Mouse (Mus musculus): Measurements from ENCODE around the gene Rarres1. TPM values are rescaled to one million over a fixed set of nuclear protein-coding genes. Genes with fewer than 3 reads are reported as not detected.

Gene Rarres1
- polyA plus RNA-seq, 1 experiment from 2014 or later: 0.77 TPM

- Histone ChIP-seq H3K4me2 (ENCODE audit: low read length) (no peak overlapping the region), H3K27ac (ENCODE audit: low read depth, low read length) (no peak overlapping the region), H3K27me3 (replicated peaks; ENCODE audit: control insufficient read depth, insufficient read depth, low read length) (no peaks in the 10 kb centered on the region; the same call in 1 of the 2 replicates), H3K9ac (ENCODE audit: low read length) (no peak overlapping the region), H3K4me3 (ENCODE audit: low read depth, low read length) (no peak overlapping the region), H3K36me3 (ENCODE audit: control insufficient read depth, insufficient read depth, low read length) (peaks cover 47% of the 10 kb centered on the region), H3K9me3 (replicated peaks; ENCODE audit: control insufficient read depth, low read length) (no peaks in the 10 kb centered on the region), H3K4me1 (ENCODE audit: control insufficient read depth, insufficient read depth, low read length) (peaks cover 12% of the 10 kb centered on the region)
- WGBS: 64% methylated on average over 3 of the region's 3 CpGs
- DNase-seq (ENCODE audit: low spot score): peak; percentile 31
- ATAC-seq: no peak
Observed at GRCm38 (mm10) chr3:67459881-67460280, 55.4 kb downstream of the Rarres1 start.

DNA sequence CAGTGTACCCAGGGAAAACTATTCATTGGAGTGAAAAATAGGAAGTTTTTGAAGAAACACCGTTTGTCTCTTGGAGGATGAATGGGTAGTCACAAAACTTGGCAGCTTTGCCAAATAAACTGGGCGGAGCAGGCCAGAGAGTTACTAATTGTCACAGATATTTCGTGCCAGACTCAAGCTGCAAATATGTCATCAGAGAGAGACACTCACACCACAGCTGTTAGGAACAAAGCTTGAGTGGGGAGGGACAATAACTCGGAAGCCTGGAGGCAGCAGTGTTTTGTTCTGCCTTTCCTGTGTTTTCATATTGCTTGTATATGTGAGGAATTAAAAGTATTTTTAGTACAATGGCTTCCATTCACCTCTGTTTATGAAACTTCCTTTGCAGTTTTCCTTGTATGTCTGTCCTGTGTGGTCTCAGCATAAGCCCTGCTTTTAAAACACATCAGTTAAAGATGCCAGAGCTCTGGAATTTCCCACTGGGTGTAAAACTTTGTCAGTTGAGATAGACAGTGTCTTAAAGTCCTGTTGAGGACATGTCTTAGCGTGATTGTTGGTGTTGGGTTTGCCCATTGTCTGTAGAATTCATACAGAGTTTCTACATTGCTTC is 64.6 kb downstream of the Rarres1 start:
- DNase-seq (ENCODE audit: low spot score): peak; percentile 4
- 86% methylated on average over 5 of the region's 5 CpGs for WGBS
- Histone ChIP-seq H3K4me2 (ENCODE audit: low read length) (no peak overlapping the region), H3K4me3 (ENCODE audit: low read depth, low read length) (no peak overlapping the region), H3K4me1 (ENCODE audit: control insufficient read depth, insufficient read depth, low read length) (no peaks in the 10 kb centered on the region), H3K9me3 (replicated peaks; ENCODE audit: control insufficient read depth, low read length) (no peaks in the 10 kb centered on the region), H3K9ac (ENCODE audit: low read length) (no peak overlapping the region), H3K27ac (ENCODE audit: low read depth, low read length) (no peak overlapping the region), H3K27me3 (replicated peaks; ENCODE audit: control insufficient read depth, insufficient read depth, low read length) (no peaks in the 10 kb centered on the region), H3K36me3 (ENCODE audit: control insufficient read depth, insufficient read depth, low read length) (peaks cover 76% of the 10 kb centered on the region)
- ATAC-seq: no peak

DNA sequence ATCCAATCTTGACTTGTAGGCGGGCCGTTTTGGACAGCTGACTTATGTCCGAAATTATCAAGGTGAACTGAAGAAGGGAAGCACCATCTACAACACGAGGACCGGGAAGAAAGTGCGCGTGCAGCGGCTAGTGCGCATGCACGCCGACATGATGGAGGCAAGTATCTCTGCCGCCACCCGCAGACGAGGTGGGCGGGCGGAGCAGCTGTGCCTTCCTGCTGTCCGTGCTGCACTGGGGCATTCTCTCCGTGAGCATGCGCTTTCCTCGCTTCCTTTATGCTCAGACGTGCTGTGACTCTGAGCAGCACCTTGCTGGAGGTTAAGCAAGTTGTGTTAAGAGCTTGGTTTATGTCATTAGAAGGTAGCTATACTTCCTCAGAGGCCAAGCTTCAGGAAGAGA is 65.7 kb downstream of the Rarres1 start:
- H3K4me1 ChIP-seq (ENCODE audit: control insufficient read depth, insufficient read depth, low read length): no peaks in the 10 kb centered on the region
- no peaks in the 10 kb centered on the region for H3K27me3 ChIP-seq (replicated peaks; ENCODE audit: control insufficient read depth, insufficient read depth, low read length)
- peaks cover 71% of the 10 kb centered on the region for H3K36me3 ChIP-seq (ENCODE audit: control insufficient read depth, insufficient read depth, low read length)
- H3K4me2 ChIP-seq (ENCODE audit: low read length): no peak overlapping the region
- H3K27ac ChIP-seq (ENCODE audit: low read depth, low read length): no peak overlapping the region
- H3K9ac ChIP-seq (ENCODE audit: low read length): no peak overlapping the region
- H3K9me3 ChIP-seq (replicated peaks; ENCODE audit: control insufficient read depth, low read length): no peaks in the 10 kb centered on the region
- DNase-seq (ENCODE audit: low spot score) (no peak), ATAC-seq (no peak)
- WGBS: 95% methylated on average over 21 of the region's 21 CpGs
- no peak overlapping the region for H3K4me3 ChIP-seq (ENCODE audit: low read depth, low read length)

GRCm38 (mm10) chr3:67447143-67447542 is 68.2 kb downstream of the Rarres1 start:
- Histone ChIP-seq H3K9me3 (replicated peaks; ENCODE audit: control insufficient read depth, low read length) (no peaks in the 10 kb centered on the region), H3K27ac (ENCODE audit: low read depth, low read length) (no peak overlapping the region), H3K4me2 (ENCODE audit: low read length) (no peak overlapping the region), H3K4me3 (ENCODE audit: low read depth, low read length) (no peak overlapping the region), H3K4me1 (ENCODE audit: control insufficient read depth, insufficient read depth, low read length) (no peaks in the 10 kb centered on the region), H3K27me3 (replicated peaks; ENCODE audit: control insufficient read depth, insufficient read depth, low read length) (no peaks in the 10 kb centered on the region), H3K36me3 (ENCODE audit: control insufficient read depth, insufficient read depth, low read length) (peaks cover 73% of the 10 kb centered on the region), H3K9ac (ENCODE audit: low read length) (no peak overlapping the region)
- ATAC-seq (no peak), DNase-seq (ENCODE audit: low spot score) (no peak)
- WGBS: 93% methylated on average over 2 of the region's 2 CpGs

GRCm38 (mm10) chr3:67434011-67434410 is 81.3 kb downstream of the Rarres1 start:
- Histone ChIP-seq H3K9ac (ENCODE audit: low read length) (no peak overlapping the region), H3K27ac (ENCODE audit: low read depth, low read length) (no peak overlapping the region), H3K27me3 (replicated peaks; ENCODE audit: control insufficient read depth, insufficient read depth, low read length) (no peaks in the 10 kb centered on the region), H3K4me3 (ENCODE audit: low read depth, low read length) (no peak overlapping the region), H3K4me1 (ENCODE audit: control insufficient read depth, insufficient read depth, low read length) (peaks cover 9% of the 10 kb centered on the region; the same call in 1 of the 2 replicates), H3K9me3 (replicated peaks; ENCODE audit: control insufficient read depth, low read length) (no peaks in the 10 kb centered on the region), H3K4me2 (ENCODE audit: low read length) (no peak overlapping the region), H3K36me3 (ENCODE audit: control insufficient read depth, insufficient read depth, low read length) (peaks cover 61% of the 10 kb centered on the region)
- WGBS: 97% methylated on average over 6 of the region's 6 CpGs
- DNase-seq (ENCODE audit: low spot score) (no peak), ATAC-seq (no peak)

GRCm38 (mm10) chr3:67429999-67430380 is 85.3 kb downstream of the Rarres1 start, which contains the start of gene Gfm1:
Gfm1 (plus strand) TSS chr3:67430096.
- Histone ChIP-seq H3K27ac (ENCODE audit: low read depth, low read length) (no peak within 1 kb of the TSS), H3K4me3 (ENCODE audit: low read depth, low read length) (peak within 1 kb of the TSS; percentile 98), H3K9me3 (replicated peaks; ENCODE audit: control insufficient read depth, low read length) (peaks cover 8% of the 10 kb centered on the region; the same call in 1 of the 2 replicates), H3K4me1 (ENCODE audit: control insufficient read depth, insufficient read depth, low read length) (peaks cover 9% of the 10 kb centered on the region; the same call in 1 of the 2 replicates), H3K36me3 (ENCODE audit: control insufficient read depth, insufficient read depth, low read length) (peaks cover 24% of the 10 kb centered on the region), H3K9ac (ENCODE audit: low read length) (peak within 1 kb of the TSS; percentile 82), H3K4me2 (ENCODE audit: low read length) (peak within 1 kb of the TSS; percentile 89), H3K27me3 (replicated peaks; ENCODE audit: control insufficient read depth, insufficient read depth, low read length) (no peaks in the 10 kb centered on the region)
- ATAC-seq: peak; percentile 96
- under 1% methylated on average over 24 of the region's 24 CpGs for WGBS
- DNase-seq (ENCODE audit: low spot score): peak; percentile 92

- Histone ChIP-seq H3K27ac (ENCODE audit: low read depth, low read length) (no peak overlapping the region), H3K9ac (ENCODE audit: low read length) (peak overlapping the region; percentile 49; the same call in 1 of the 2 replicates), H3K27me3 (replicated peaks; ENCODE audit: control insufficient read depth, insufficient read depth, low read length) (no peaks in the 10 kb centered on the region), H3K4me3 (ENCODE audit: low read depth, low read length) (peak overlapping the region; percentile 98), H3K4me1 (ENCODE audit: control insufficient read depth, insufficient read depth, low read length) (peaks cover 9% of the 10 kb centered on the region; the same call in 1 of the 2 replicates), H3K4me2 (ENCODE audit: low read length) (peak overlapping the region; percentile 89), H3K9me3 (replicated peaks; ENCODE audit: control insufficient read depth, low read length) (peaks cover 8% of the 10 kb centered on the region; the same call in 1 of the 2 replicates), H3K36me3 (ENCODE audit: control insufficient read depth, insufficient read depth, low read length) (peaks cover 22% of the 10 kb centered on the region)
- peak; percentile 75 for ATAC-seq
- DNase-seq (ENCODE audit: low spot score): no peak
- 32% methylated on average over 8 of the region's 8 CpGs for WGBS
Observed at GRCm38 (mm10) chr3:67429338-67429998, 85.9 kb downstream of the Rarres1 start.
